Mouse (Mus musculus) embryonic facial prominence, embryonic 11.5 days (tissue): ENCODE data around the gene Ncoa3. TPM values are rescaled to one million over a fixed set of nuclear protein-coding genes. Genes with fewer than 3 reads are reported as not detected.

Source experiments
- ATAC-seq: fragments of 200-750 bp; cut with Nextera tagmentation; replicated peaks from 2 replicates; pipeline ENCODE4 v1.8.0; 2017; ENCODE audit warnings: low read depth; ENCODE audit not compliant: insufficient number of reproducible peaks, low FRiP score, low TSS enrichment
- DNase-seq: peaks from one replicate; pipeline ENCODE4 v3.0.0-alpha.2; 2015; ENCODE audit warnings: low spot score
- H3K27ac ChIP-seq: fragments of 300-500 bp; sonication (generic); replicated peaks from 2 replicates; pipeline ENCODE4 v1.5.1; 2014; ENCODE audit warnings: mild to moderate bottlenecking, low read depth, low read length, control low read depth
- H3K27me3 ChIP-seq: fragments of 300-500 bp; sonication (generic); 2 replicates; pipeline ENCODE4 v1.6.1; 2014; ENCODE audit warnings: mild to moderate bottlenecking, low read length, moderate library complexity, mixed read lengths; ENCODE audit not compliant: control insufficient read depth, insufficient read depth
- H3K36me3 ChIP-seq: fragments of 300-500 bp; sonication (generic); replicated peaks from 2 replicates; pipeline ENCODE4 v1.6.1; 2014; ENCODE audit warnings: low read depth, mild to moderate bottlenecking, low read length, moderate library complexity, mixed read lengths; ENCODE audit not compliant: control insufficient read depth, insufficient read depth
- H3K4me1 ChIP-seq: fragments of 300-500 bp; sonication (generic); 2 replicates; pipeline ENCODE4 v1.6.1; 2014; ENCODE audit warnings: low read length, mixed read lengths; ENCODE audit not compliant: control insufficient read depth, insufficient read depth
- H3K4me2 ChIP-seq: fragments of 300-500 bp; sonication (generic); 2 replicates; pipeline ENCODE4 v1.6.1; 2014; ENCODE audit warnings: low read depth, mild to moderate bottlenecking, control low read depth, low read length, moderate library complexity
- H3K4me3 ChIP-seq: fragments of 300-500 bp; sonication (generic); 2 replicates; pipeline ENCODE4 v1.5.1; 2014; ENCODE audit warnings: low read depth, low read length, control low read depth
- H3K9ac ChIP-seq: fragments of 300-500 bp; sonication (generic); replicated peaks from 2 replicates; pipeline ENCODE4 v1.6.1; 2014; ENCODE audit warnings: mild to moderate bottlenecking, control low read depth, low read length
- H3K9me3 ChIP-seq: fragments of 300-500 bp; sonication (generic); replicated peaks from 2 replicates; pipeline ENCODE4 v1.6.1; 2016; ENCODE audit warnings: mild to moderate bottlenecking, low read length, inconsistent platforms, mixed read lengths; ENCODE audit not compliant: control insufficient read depth
- whole genome bisulfite sequencing: fragments of 180-500 bp; shearing (Covaris S2); extraction: QIAGEN DNeasy Blood & Tissue Kit; methylation state at CpG from one replicate; pipeline ENCODE4 v1.1.7; 2014; 5-methylcytosine and 5-hydroxymethylcytosine counted together
- polyA plus RNA-seq: library from polyadenylated mRNA; unstranded; fragments of >200 nt; fragmentation: Nextera tagmentation; extraction: Ambion mirVana; gene quantifications from 2 replicates; pipeline ENCODE4 v1.2.1, GENCODE M21; 2014

Ncoa3 gene
- polyA plus RNA-seq, 1 experiment from 2014 or later: 16.2 TPM

DNA sequence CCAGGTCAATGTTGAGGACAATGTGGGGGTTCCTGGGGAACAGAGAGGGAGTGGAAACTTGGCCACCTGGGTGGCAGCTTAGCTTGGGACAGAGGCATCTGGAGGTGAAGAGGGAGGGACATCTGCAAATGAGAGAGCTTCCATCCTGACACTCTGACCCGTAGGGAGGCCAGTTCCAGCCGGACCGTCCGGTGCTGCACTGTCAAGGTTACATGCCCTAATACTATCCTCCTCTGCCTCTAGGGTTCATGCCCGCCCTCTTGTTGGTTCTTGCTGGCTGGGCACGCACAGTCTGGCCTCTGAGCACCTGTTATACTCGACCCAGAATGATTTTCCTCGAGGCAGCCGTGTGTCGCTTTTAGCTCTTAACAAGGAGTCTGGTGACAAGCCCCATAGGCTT is 93.3 kb downstream of the Ncoa3 start:
- no peaks in the 10 kb centered on the region for H3K27me3 ChIP-seq
- 85% methylated on average over 10 of the region's 10 CpGs for WGBS
- DNase-seq (no peak), ATAC-seq (no peak)
- H3K4me3 ChIP-seq: no peak overlapping the region
- peaks cover 4% of the 10 kb centered on the region; the same call in 1 of the 2 replicates for H3K4me1 ChIP-seq
- H3K27ac ChIP-seq: no peak overlapping the region
- no peak overlapping the region for H3K9ac ChIP-seq
- peaks cover 9% of the 10 kb centered on the region for H3K36me3 ChIP-seq
- no peaks in the 10 kb centered on the region for H3K9me3 ChIP-seq
- H3K4me2 ChIP-seq: no peak overlapping the region

- Histone ChIP-seq H3K9me3 (no peaks in the 10 kb centered on the region), H3K4me3 (no peak overlapping the region), H3K4me2 (no peak overlapping the region), H3K36me3 (peaks cover 4% of the 10 kb centered on the region), H3K9ac (no peak overlapping the region; the same call in 1 of the 2 replicates), H3K27me3 (no peaks in the 10 kb centered on the region), H3K27ac (no peak overlapping the region), H3K4me1 (peaks cover 4% of the 10 kb centered on the region; the same call in 1 of the 2 replicates)
- 91% methylated on average over 29 of the region's 29 CpGs for WGBS
- DNase-seq (no peak), ATAC-seq (no peak)
Observed at GRCm38 (mm10) chr2:166086457-166087233, 94.2 kb downstream of the Ncoa3 start.

DNA sequence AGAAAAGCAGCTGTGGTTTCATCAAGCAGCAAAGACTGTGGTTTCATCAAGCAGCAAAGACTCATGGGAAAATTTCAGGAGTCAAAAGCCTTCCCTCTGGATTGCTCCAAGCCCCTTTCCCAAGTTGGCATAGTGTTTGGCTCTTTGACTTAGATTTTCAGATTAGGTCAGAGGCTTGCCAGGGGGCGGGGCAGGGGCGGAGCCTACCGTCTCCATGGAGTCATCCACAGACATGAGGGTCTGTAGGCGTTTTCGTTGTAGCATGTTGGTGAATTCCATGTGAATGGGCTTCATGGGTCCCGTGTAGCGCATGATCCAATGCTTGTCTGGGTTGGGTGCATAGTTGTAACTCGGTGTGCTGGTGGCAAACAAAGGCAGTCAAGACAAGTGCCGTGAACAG is 96.6 kb downstream of the Ncoa3 start:
- no peaks in the 10 kb centered on the region for H3K9me3 ChIP-seq
- DNase-seq (no peak), ATAC-seq (no peak)
- H3K36me3 ChIP-seq: peaks cover 15% of the 10 kb centered on the region
- WGBS: 90% methylated on average over 9 of the region's 9 CpGs
- H3K9ac ChIP-seq: no peak overlapping the region
- no peaks in the 10 kb centered on the region for H3K27me3 ChIP-seq
- no peak overlapping the region for H3K27ac ChIP-seq
- peaks cover 4% of the 10 kb centered on the region; the same call in 1 of the 2 replicates for H3K4me1 ChIP-seq
- no peak overlapping the region for H3K4me2 ChIP-seq
- no peak overlapping the region for H3K4me3 ChIP-seq

DNA sequence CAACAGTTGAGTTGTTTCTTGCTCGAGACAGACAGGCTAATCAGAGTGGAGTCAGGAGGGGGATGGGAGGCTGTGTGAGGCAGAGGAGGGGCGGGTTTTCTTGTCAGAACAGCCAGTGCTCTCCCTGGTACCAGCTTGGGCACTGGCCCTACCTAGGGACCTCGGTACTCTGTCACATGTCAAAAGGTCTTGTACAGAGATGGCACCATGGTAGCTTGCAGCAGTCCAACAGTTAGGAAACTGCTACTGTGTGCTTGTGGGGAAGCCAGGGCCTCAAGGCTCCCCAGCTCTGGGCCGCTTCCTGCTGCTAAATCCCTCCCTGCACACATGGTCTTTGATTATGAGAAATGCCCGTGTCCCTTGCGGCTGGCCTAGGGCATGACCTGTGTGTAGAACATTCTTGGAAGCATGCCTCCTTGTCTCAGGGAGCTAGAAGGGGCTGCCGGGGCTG is 97.7 kb downstream of the Ncoa3 start:
- H3K4me2 ChIP-seq: no peak overlapping the region; the same call in 1 of the 2 replicates
- no peak overlapping the region; the same call in 1 of the 2 replicates for H3K9ac ChIP-seq
- H3K4me3 ChIP-seq: no peak overlapping the region
- peaks cover 22% of the 10 kb centered on the region for H3K36me3 ChIP-seq
- ATAC-seq: no peak
- H3K27me3 ChIP-seq: no peaks in the 10 kb centered on the region
- H3K27ac ChIP-seq: peak overlapping the region; percentile 49; the same call in 1 of the 2 replicates
- 27% methylated on average over 7 of the region's 7 CpGs for WGBS
- DNase-seq: peak; percentile 58
- peaks cover 4% of the 10 kb centered on the region; the same call in 1 of the 2 replicates for H3K4me1 ChIP-seq
- no peaks in the 10 kb centered on the region for H3K9me3 ChIP-seq

DNA sequence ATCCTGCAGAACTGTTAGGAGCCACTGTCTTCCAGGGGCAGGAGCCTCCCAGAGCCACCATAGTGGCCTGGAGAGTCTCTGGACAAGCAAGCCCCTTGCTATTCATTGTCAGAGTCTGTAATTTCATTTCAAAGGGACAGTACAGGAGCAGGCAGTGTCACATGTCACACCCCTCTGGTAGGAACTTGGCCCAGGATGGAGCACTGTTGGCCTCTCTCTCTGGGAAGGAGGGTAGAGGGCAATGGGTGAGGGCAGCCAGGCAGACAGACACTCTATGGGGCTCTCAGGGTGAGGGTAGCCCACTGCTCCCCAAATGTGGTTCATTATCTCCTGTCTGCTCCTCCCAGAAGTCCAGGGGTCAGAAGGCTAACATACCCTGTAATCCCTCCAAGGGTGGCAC is 99.2 kb downstream of the Ncoa3 start:
- Histone ChIP-seq H3K9ac (no peak overlapping the region), H3K36me3 (peaks cover 22% of the 10 kb centered on the region), H3K27me3 (no peaks in the 10 kb centered on the region), H3K4me3 (no peak overlapping the region), H3K9me3 (no peaks in the 10 kb centered on the region), H3K27ac (no peak overlapping the region), H3K4me2 (no peak overlapping the region), H3K4me1 (peaks cover 4% of the 10 kb centered on the region; the same call in 1 of the 2 replicates)
- ATAC-seq (no peak), DNase-seq (no peak)

DNA sequence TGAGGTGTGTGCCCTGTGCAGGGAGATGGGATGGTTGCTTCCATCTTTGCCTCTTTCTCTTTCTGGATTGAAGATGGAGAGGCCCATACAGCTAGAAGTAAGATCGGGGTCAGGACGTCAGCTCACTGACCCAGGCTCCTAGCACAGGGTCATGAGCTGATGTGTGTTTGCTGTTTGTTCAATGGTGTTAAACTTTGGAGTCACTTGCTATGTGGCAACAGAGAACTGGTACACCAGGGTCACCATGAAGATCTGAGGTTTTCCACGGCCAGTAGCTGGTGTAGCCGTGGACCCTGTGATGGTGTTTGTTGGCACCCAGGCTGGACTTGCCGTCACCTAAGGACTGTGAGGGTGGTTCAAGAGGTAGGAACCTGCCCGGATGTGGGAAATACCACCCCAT is 100.0 kb downstream of the Ncoa3 start:
- ATAC-seq (no peak), DNase-seq (no peak)
- H3K27me3 ChIP-seq: no peaks in the 10 kb centered on the region
- H3K4me3 ChIP-seq: no peak overlapping the region
- H3K36me3 ChIP-seq: peaks cover 22% of the 10 kb centered on the region
- H3K27ac ChIP-seq: no peak overlapping the region
- H3K4me2 ChIP-seq: no peak overlapping the region
- H3K4me1 ChIP-seq: peaks cover 4% of the 10 kb centered on the region; the same call in 1 of the 2 replicates
- WGBS: 89% methylated on average over 6 of the region's 6 CpGs
- no peak overlapping the region for H3K9ac ChIP-seq
- H3K9me3 ChIP-seq: no peaks in the 10 kb centered on the region

- Histone ChIP-seq H3K27me3 (no peaks in the 10 kb centered on the region), H3K27ac (no peak overlapping the region), H3K4me3 (no peak overlapping the region), H3K4me2 (no peak overlapping the region), H3K9me3 (no peaks in the 10 kb centered on the region), H3K36me3 (peaks cover 25% of the 10 kb centered on the region), H3K9ac (no peak overlapping the region), H3K4me1 (no peaks in the 10 kb centered on the region)
- 94% methylated on average over 6 of the region's 6 CpGs for WGBS
- DNase-seq (no peak), ATAC-seq (no peak)
Observed at GRCm38 (mm10) chr2:166096300-166096699, 103.9 kb downstream of the Ncoa3 start.

GRCm38 (mm10) chr2:166096834-166097233 is 104.4 kb downstream of the Ncoa3 start:
- Histone ChIP-seq H3K36me3 (peaks cover 25% of the 10 kb centered on the region), H3K9me3 (no peaks in the 10 kb centered on the region), H3K4me3 (no peak overlapping the region), H3K4me1 (no peaks in the 10 kb centered on the region), H3K4me2 (no peak overlapping the region), H3K27me3 (no peaks in the 10 kb centered on the region), H3K9ac (no peak overlapping the region), H3K27ac (no peak overlapping the region)
- DNase-seq: no peak
- ATAC-seq: no peak
- WGBS: 100% methylated on average over 1 of the region's 1 CpGs
